Mouse (Mus musculus): ENCODE results near the gene Lsm6. TPM values are rescaled to one million over a fixed set of nuclear protein-coding genes. Genes with fewer than 3 reads are reported as not detected.

Lsm6 gene
- polyA plus RNA-seq, 1 experiment from 2014 or later = 155 TPM

GRCm38 (mm10) chr8:78810207-78810675 lies 10.7 kb downstream of the Lsm6 start:
- H3K4me3 ChIP-seq (ENCODE audit: low read length) = no peak overlapping the region
- no peak overlapping the region for H3K4me2 ChIP-seq (ENCODE audit: low read depth, low read length)
- WGBS = 90% methylated on average over 9 of the region's 9 CpGs
- H3K9ac ChIP-seq (ENCODE audit: low read length) = no peak overlapping the region
- H3K36me3 ChIP-seq (ENCODE audit: control insufficient read depth, insufficient read depth) = peaks cover 49% of the 10 kb centered on the region
- H3K9me3 ChIP-seq (replicated peaks; ENCODE audit: control insufficient read depth, low read length) = no peaks in the 10 kb centered on the region
- H3K4me1 ChIP-seq (ENCODE audit: control insufficient read depth, insufficient read depth, low read length) = no peaks in the 10 kb centered on the region
- H3K27me3 ChIP-seq (ENCODE audit: control insufficient read depth, insufficient read depth, low read length) = no peaks in the 10 kb centered on the region
- ATAC-seq (replicated peaks; ENCODE audit: extremely low read depth, insufficient read depth, low FRiP score) = no peak
- no peak overlapping the region for H3K27ac ChIP-seq (ENCODE audit: low read length)

- 95% methylated on average over 14 of the region's 14 CpGs for whole genome bisulfite sequencing
- H3K27me3 ChIP-seq (ENCODE audit: control insufficient read depth, insufficient read depth, low read length) = no peaks in the 10 kb centered on the region
- H3K4me3 ChIP-seq (ENCODE audit: low read length) = no peak overlapping the region
- H3K4me1 ChIP-seq (ENCODE audit: control insufficient read depth, insufficient read depth, low read length) = no peaks in the 10 kb centered on the region
- H3K27ac ChIP-seq (ENCODE audit: low read length) = no peak overlapping the region
- peaks cover 49% of the 10 kb centered on the region for H3K36me3 ChIP-seq (ENCODE audit: control insufficient read depth, insufficient read depth)
- no peak for ATAC-seq (replicated peaks; ENCODE audit: extremely low read depth, insufficient read depth, low FRiP score)
- no peaks in the 10 kb centered on the region for H3K9me3 ChIP-seq (replicated peaks; ENCODE audit: control insufficient read depth, low read length)
- no peak overlapping the region for H3K4me2 ChIP-seq (ENCODE audit: low read depth, low read length)
- H3K9ac ChIP-seq (ENCODE audit: low read length) = no peak overlapping the region
Observed at GRCm38 (mm10) chr8:78809454-78810206, 11.3 kb downstream of the Lsm6 start.

- H3K4me2 ChIP-seq (ENCODE audit: low read depth, low read length) = no peak overlapping the region
- H3K27ac ChIP-seq (ENCODE audit: low read length) = no peak overlapping the region
- no peaks in the 10 kb centered on the region for H3K27me3 ChIP-seq (ENCODE audit: control insufficient read depth, insufficient read depth, low read length)
- peaks cover 49% of the 10 kb centered on the region for H3K36me3 ChIP-seq (ENCODE audit: control insufficient read depth, insufficient read depth)
- WGBS = 91% methylated on average over 2 of the region's 2 CpGs
- no peak for ATAC-seq (replicated peaks; ENCODE audit: extremely low read depth, insufficient read depth, low FRiP score)
- H3K4me3 ChIP-seq (ENCODE audit: low read length) = no peak overlapping the region
- H3K4me1 ChIP-seq (ENCODE audit: control insufficient read depth, insufficient read depth, low read length) = no peaks in the 10 kb centered on the region
- H3K9ac ChIP-seq (ENCODE audit: low read length) = no peak overlapping the region
- no peaks in the 10 kb centered on the region for H3K9me3 ChIP-seq (replicated peaks; ENCODE audit: control insufficient read depth, low read length)
Observed at GRCm38 (mm10) chr8:78808888-78809287, 12.1 kb downstream of the Lsm6 start.

GRCm38 (mm10) chr8:78808439-78808838 lies 12.5 kb downstream of the Lsm6 start:
- Histone ChIP-seq H3K4me2 (ENCODE audit: low read depth, low read length) (no peak overlapping the region), H3K4me1 (ENCODE audit: control insufficient read depth, insufficient read depth, low read length) (no peaks in the 10 kb centered on the region), H3K27ac (ENCODE audit: low read length) (no peak overlapping the region), H3K36me3 (ENCODE audit: control insufficient read depth, insufficient read depth) (peaks cover 51% of the 10 kb centered on the region), H3K9me3 (replicated peaks; ENCODE audit: control insufficient read depth, low read length) (no peaks in the 10 kb centered on the region), H3K27me3 (ENCODE audit: control insufficient read depth, insufficient read depth, low read length) (no peaks in the 10 kb centered on the region), H3K4me3 (ENCODE audit: low read length) (no peak overlapping the region), H3K9ac (ENCODE audit: low read length) (no peak overlapping the region)
- WGBS = 91% methylated on average over 5 of the region's 5 CpGs
- ATAC-seq (replicated peaks; ENCODE audit: extremely low read depth, insufficient read depth, low FRiP score) = no peak

GRCm38 (mm10) chr8:78807283-78807682 lies 13.7 kb downstream of the Lsm6 start:
- Histone ChIP-seq H3K27ac (ENCODE audit: low read length) (no peak overlapping the region), H3K36me3 (ENCODE audit: control insufficient read depth, insufficient read depth) (peaks cover 49% of the 10 kb centered on the region), H3K4me1 (ENCODE audit: control insufficient read depth, insufficient read depth, low read length) (no peaks in the 10 kb centered on the region), H3K4me3 (ENCODE audit: low read length) (no peak overlapping the region), H3K4me2 (ENCODE audit: low read depth, low read length) (no peak overlapping the region), H3K27me3 (ENCODE audit: control insufficient read depth, insufficient read depth, low read length) (no peaks in the 10 kb centered on the region), H3K9me3 (replicated peaks; ENCODE audit: control insufficient read depth, low read length) (no peaks in the 10 kb centered on the region), H3K9ac (ENCODE audit: low read length) (no peak overlapping the region)
- no peak for ATAC-seq (replicated peaks; ENCODE audit: extremely low read depth, insufficient read depth, low FRiP score)
- 88% methylated on average over 9 of the region's 9 CpGs for WGBS

- ATAC-seq (replicated peaks; ENCODE audit: extremely low read depth, insufficient read depth, low FRiP score) = no peak
- no peak overlapping the region for H3K27ac ChIP-seq (ENCODE audit: low read length)
- H3K9me3 ChIP-seq (replicated peaks; ENCODE audit: control insufficient read depth, low read length) = no peaks in the 10 kb centered on the region
- H3K4me2 ChIP-seq (ENCODE audit: low read depth, low read length) = no peak overlapping the region
- H3K36me3 ChIP-seq (ENCODE audit: control insufficient read depth, insufficient read depth) = peaks cover 39% of the 10 kb centered on the region
- no peaks in the 10 kb centered on the region for H3K27me3 ChIP-seq (ENCODE audit: control insufficient read depth, insufficient read depth, low read length)
- 96% methylated on average over 5 of the region's 5 CpGs for WGBS
- H3K9ac ChIP-seq (ENCODE audit: low read length) = no peak overlapping the region
- no peaks in the 10 kb centered on the region for H3K4me1 ChIP-seq (ENCODE audit: control insufficient read depth, insufficient read depth, low read length)
- no peak overlapping the region for H3K4me3 ChIP-seq (ENCODE audit: low read length)
Observed at GRCm38 (mm10) chr8:78806006-78806405, 14.9 kb downstream of the Lsm6 start.

GRCm38 (mm10) chr8:78801201-78801600 lies 19.7 kb downstream of the Lsm6 start:
- ATAC-seq (replicated peaks; ENCODE audit: extremely low read depth, insufficient read depth, low FRiP score) = no peak
- no peak overlapping the region for H3K4me3 ChIP-seq (ENCODE audit: low read length)
- H3K9ac ChIP-seq (ENCODE audit: low read length) = no peak overlapping the region
- H3K36me3 ChIP-seq (ENCODE audit: control insufficient read depth, insufficient read depth) = peaks cover 11% of the 10 kb centered on the region; the same call in 1 of the 2 replicates
- no peaks in the 10 kb centered on the region for H3K9me3 ChIP-seq (replicated peaks; ENCODE audit: control insufficient read depth, low read length)
- H3K27me3 ChIP-seq (ENCODE audit: control insufficient read depth, insufficient read depth, low read length) = no peaks in the 10 kb centered on the region
- WGBS = 93% methylated on average over 6 of the region's 6 CpGs
- no peak overlapping the region for H3K4me2 ChIP-seq (ENCODE audit: low read depth, low read length)
- H3K4me1 ChIP-seq (ENCODE audit: control insufficient read depth, insufficient read depth, low read length) = no peaks in the 10 kb centered on the region
- H3K27ac ChIP-seq (ENCODE audit: low read length) = no peak overlapping the region

- H3K27ac ChIP-seq (ENCODE audit: low read length) = no peak overlapping the region
- H3K9me3 ChIP-seq (replicated peaks; ENCODE audit: control insufficient read depth, low read length) = no peaks in the 10 kb centered on the region
- H3K9ac ChIP-seq (ENCODE audit: low read length) = no peak overlapping the region
- H3K36me3 ChIP-seq (ENCODE audit: control insufficient read depth, insufficient read depth) = 0 out of 2 replicates have a peak, but pooled peaks cover 3% of the 10 kb centered on the region
- 79% methylated on average over 3 of the region's 3 CpGs for WGBS
- ATAC-seq (replicated peaks; ENCODE audit: extremely low read depth, insufficient read depth, low FRiP score) = no peak
- H3K4me1 ChIP-seq (ENCODE audit: control insufficient read depth, insufficient read depth, low read length) = no peaks in the 10 kb centered on the region
- no peak overlapping the region for H3K4me3 ChIP-seq (ENCODE audit: low read length)
- H3K4me2 ChIP-seq (ENCODE audit: low read depth, low read length) = no peak overlapping the region
- H3K27me3 ChIP-seq (ENCODE audit: control insufficient read depth, insufficient read depth, low read length) = no peaks in the 10 kb centered on the region
Observed at GRCm38 (mm10) chr8:78798671-78799070, 22.3 kb downstream of the Lsm6 start.

GRCm38 (mm10) chr8:78797985-78798384 lies 23.0 kb downstream of the Lsm6 start:
- Histone ChIP-seq H3K9ac (ENCODE audit: low read length) (no peak overlapping the region), H3K27me3 (ENCODE audit: control insufficient read depth, insufficient read depth, low read length) (no peaks in the 10 kb centered on the region), H3K9me3 (replicated peaks; ENCODE audit: control insufficient read depth, low read length) (no peaks in the 10 kb centered on the region), H3K4me3 (ENCODE audit: low read length) (no peak overlapping the region), H3K36me3 (ENCODE audit: control insufficient read depth, insufficient read depth) (no peaks in the 10 kb centered on the region), H3K4me1 (ENCODE audit: control insufficient read depth, insufficient read depth, low read length) (no peaks in the 10 kb centered on the region), H3K4me2 (ENCODE audit: low read depth, low read length) (no peak overlapping the region), H3K27ac (ENCODE audit: low read length) (no peak overlapping the region)
- 82% methylated on average over 7 of the region's 7 CpGs for WGBS
- no peak for ATAC-seq (replicated peaks; ENCODE audit: extremely low read depth, insufficient read depth, low FRiP score)
